Mouse (Mus musculus): ENCODE measurements around the gene Lepr. TPM values are rescaled to one million over a fixed set of nuclear protein-coding genes. Genes with fewer than 3 reads are reported as not detected.

Gene Lepr
- polyA plus RNA-seq, 1 experiment from 2014 or later = 4.5 TPM

GRCm38 (mm10) chr4:101694529-101694928 is 22.7 kb upstream of the Lepr start:
- TF ChIP-seq EP300 (optimal IDR thresholded peaks at IDR 0.05) (no peak), CTCF (IDR thresholded peaks at IDR 0.05; ENCODE audit: low read depth) (no peak)
- Histone ChIP-seq H3K27me3 (ENCODE audit: control insufficient read depth, insufficient read depth, low read length) (no peaks in the 10 kb centered on the region), H3K9me3 (ENCODE audit: control insufficient read depth, low read length) (no peaks in the 10 kb centered on the region), H3K36me3 (ENCODE audit: control insufficient read depth, insufficient read depth, low read length) (no peaks in the 10 kb centered on the region), H3K4me1 (replicated peaks; ENCODE audit: control insufficient read depth, insufficient read depth) (no peaks in the 10 kb centered on the region), H3K27ac (replicated peaks) (no peak overlapping the region), H3K4me3 (ENCODE audit: low read depth, low read length) (no peak overlapping the region), H3K4me2 (replicated peaks; ENCODE audit: low read depth) (no peak overlapping the region), H3K9ac (ENCODE audit: low read length) (no peak overlapping the region)
- 52% methylated on average over 6 of the region's 6 CpGs for WGBS
- ATAC-seq (ENCODE audit: low FRiP score, low TSS enrichment) (no peak), DNase-seq (ENCODE audit: low spot score) (no peak)

- no peaks in the 10 kb centered on the region for H3K27me3 ChIP-seq (ENCODE audit: control insufficient read depth, insufficient read depth, low read length)
- no peak overlapping the region for H3K4me3 ChIP-seq (ENCODE audit: low read depth, low read length)
- 73% methylated on average over 3 of the region's 3 CpGs for WGBS
- no peak overlapping the region for H3K4me2 ChIP-seq (replicated peaks; ENCODE audit: low read depth)
- H3K9ac ChIP-seq (ENCODE audit: low read length) = no peak overlapping the region
- H3K4me1 ChIP-seq (replicated peaks; ENCODE audit: control insufficient read depth, insufficient read depth) = no peaks in the 10 kb centered on the region
- TF ChIP-seq EP300 (optimal IDR thresholded peaks at IDR 0.05) = no peak
- no peak for TF ChIP-seq CTCF (IDR thresholded peaks at IDR 0.05; ENCODE audit: low read depth)
- no peak overlapping the region for H3K27ac ChIP-seq (replicated peaks)
- no peaks in the 10 kb centered on the region for H3K36me3 ChIP-seq (ENCODE audit: control insufficient read depth, insufficient read depth, low read length)
- no peaks in the 10 kb centered on the region for H3K9me3 ChIP-seq (ENCODE audit: control insufficient read depth, low read length)
- DNase-seq (ENCODE audit: low spot score) (no peak), ATAC-seq (ENCODE audit: low FRiP score, low TSS enrichment) (no peak)
These were observed 20.0 kb upstream of the Lepr start for GRCm38 (mm10) chr4:101697236-101697635.

GRCm38 (mm10) chr4:101699423-101699822 is 17.8 kb upstream of the Lepr start:
- WGBS = 58% methylated on average over 1 of the region's 1 CpGs
- H3K27ac ChIP-seq (replicated peaks) = no peak overlapping the region
- ATAC-seq (ENCODE audit: low FRiP score, low TSS enrichment) (no peak), DNase-seq (ENCODE audit: low spot score) (no peak)
- H3K4me3 ChIP-seq (ENCODE audit: low read depth, low read length) = no peak overlapping the region
- H3K9ac ChIP-seq (ENCODE audit: low read length) = no peak overlapping the region
- H3K9me3 ChIP-seq (ENCODE audit: control insufficient read depth, low read length) = no peaks in the 10 kb centered on the region
- H3K36me3 ChIP-seq (ENCODE audit: control insufficient read depth, insufficient read depth, low read length) = no peaks in the 10 kb centered on the region
- TF ChIP-seq EP300 (optimal IDR thresholded peaks at IDR 0.05) = no peak
- TF ChIP-seq CTCF (IDR thresholded peaks at IDR 0.05; ENCODE audit: low read depth) = no peak
- no peak overlapping the region for H3K4me2 ChIP-seq (replicated peaks; ENCODE audit: low read depth)
- no peaks in the 10 kb centered on the region for H3K27me3 ChIP-seq (ENCODE audit: control insufficient read depth, insufficient read depth, low read length)
- H3K4me1 ChIP-seq (replicated peaks; ENCODE audit: control insufficient read depth, insufficient read depth) = no peaks in the 10 kb centered on the region

GRCm38 (mm10) chr4:101700892-101701640 is 16.1 kb upstream of the Lepr start:
- no peak overlapping the region for H3K4me2 ChIP-seq (replicated peaks; ENCODE audit: low read depth)
- H3K4me3 ChIP-seq (ENCODE audit: low read depth, low read length) = no peak overlapping the region
- no peaks in the 10 kb centered on the region for H3K9me3 ChIP-seq (ENCODE audit: control insufficient read depth, low read length)
- no peak overlapping the region for H3K9ac ChIP-seq (ENCODE audit: low read length)
- H3K27ac ChIP-seq (replicated peaks) = no peak overlapping the region
- H3K36me3 ChIP-seq (ENCODE audit: control insufficient read depth, insufficient read depth, low read length) = no peaks in the 10 kb centered on the region
- H3K4me1 ChIP-seq (replicated peaks; ENCODE audit: control insufficient read depth, insufficient read depth) = no peaks in the 10 kb centered on the region
- no peaks in the 10 kb centered on the region for H3K27me3 ChIP-seq (ENCODE audit: control insufficient read depth, insufficient read depth, low read length)
- ATAC-seq (ENCODE audit: low FRiP score, low TSS enrichment) (no peak), DNase-seq (ENCODE audit: low spot score) (no peak)
- 75% methylated on average over 14 of the region's 14 CpGs for WGBS
- TF ChIP-seq EP300 (optimal IDR thresholded peaks at IDR 0.05) (no peak), CTCF (IDR thresholded peaks at IDR 0.05; ENCODE audit: low read depth) (no peak)

- Histone ChIP-seq H3K27me3 (ENCODE audit: control insufficient read depth, insufficient read depth, low read length) (no peaks in the 10 kb centered on the region), H3K9ac (ENCODE audit: low read length) (no peak overlapping the region), H3K27ac (replicated peaks) (no peak overlapping the region), H3K4me3 (ENCODE audit: low read depth, low read length) (no peak overlapping the region), H3K4me1 (replicated peaks; ENCODE audit: control insufficient read depth, insufficient read depth) (no peaks in the 10 kb centered on the region), H3K36me3 (ENCODE audit: control insufficient read depth, insufficient read depth, low read length) (no peaks in the 10 kb centered on the region), H3K4me2 (replicated peaks; ENCODE audit: low read depth) (no peak overlapping the region), H3K9me3 (ENCODE audit: control insufficient read depth, low read length) (no peaks in the 10 kb centered on the region)
- no peak for DNase-seq (ENCODE audit: low spot score)
- 79% methylated on average over 9 of the region's 9 CpGs for WGBS
- no peak for TF ChIP-seq CTCF (IDR thresholded peaks at IDR 0.05; ENCODE audit: low read depth)
- no peak for TF ChIP-seq EP300 (optimal IDR thresholded peaks at IDR 0.05)
- no peak for ATAC-seq (ENCODE audit: low FRiP score, low TSS enrichment)
These were observed 11.9 kb upstream of the Lepr start for GRCm38 (mm10) chr4:101705325-101705724.

GRCm38 (mm10) chr4:101707234-101707633 is 10.0 kb upstream of the Lepr start:
- Histone ChIP-seq H3K4me3 (ENCODE audit: low read depth, low read length) (no peak overlapping the region), H3K4me1 (replicated peaks; ENCODE audit: control insufficient read depth, insufficient read depth) (no peaks in the 10 kb centered on the region), H3K27ac (replicated peaks) (no peak overlapping the region), H3K4me2 (replicated peaks; ENCODE audit: low read depth) (no peak overlapping the region), H3K9me3 (ENCODE audit: control insufficient read depth, low read length) (no peaks in the 10 kb centered on the region), H3K36me3 (ENCODE audit: control insufficient read depth, insufficient read depth, low read length) (no peaks in the 10 kb centered on the region), H3K27me3 (ENCODE audit: control insufficient read depth, insufficient read depth, low read length) (no peaks in the 10 kb centered on the region), H3K9ac (ENCODE audit: low read length) (no peak overlapping the region)
- ATAC-seq (ENCODE audit: low FRiP score, low TSS enrichment) = no peak
- TF ChIP-seq CTCF (IDR thresholded peaks at IDR 0.05; ENCODE audit: low read depth) (no peak), EP300 (optimal IDR thresholded peaks at IDR 0.05) (no peak)
- DNase-seq (ENCODE audit: low spot score) = no peak
- 37% methylated on average over 2 of the region's 2 CpGs for WGBS
